Mouse (Mus musculus) MEL (cell line): ENCODE results near the gene Urgcp.

Experiments
- CTCF ChIP-seq, 3 experiments: IDR thresholded peaks in 2 of 3; conservative IDR thresholded peaks in 1 of 3; 2 replicates each; pipeline ENCODE4 v1.5.1; 2011 to 2012; ENCODE audit warnings: low read length in 3 of 3, low read depth in 2 of 3, mild to moderate bottlenecking in 2 of 3, improper control_type of control experiment in 1 of 3, inconsistent platforms in 1 of 3, mixed read lengths in 1 of 3, moderate library complexity in 1 of 3; ENCODE audit not compliant: control insufficient read depth in 1 of 3, insufficient read depth in 1 of 3, poor library complexity in 1 of 3, severe bottlenecking in 1 of 3
- E2F4 ChIP-seq: IDR thresholded peaks from 2 replicates; pipeline ENCODE4 v1.6.1; 2011; ENCODE audit warnings: low read depth, low read length, improper control_type of control experiment, borderline replicate concordance
- EP300 ChIP-seq, 2 experiments: IDR thresholded peaks; 2 replicates each; pipeline ENCODE4 v1.6.1; 2011; ENCODE audit warnings: improper control_type of control experiment in 2 of 2, low read length in 2 of 2, low read depth in 1 of 2, mild to moderate bottlenecking in 1 of 2
- ETS1 ChIP-seq: IDR thresholded peaks from 2 replicates; pipeline ENCODE4 v1.6.1; 2012; ENCODE audit warnings: low read depth, mild to moderate bottlenecking, inconsistent platforms, low read length, improper control_type of control experiment, moderate library complexity
- GABPA ChIP-seq: IDR thresholded peaks from 2 replicates; pipeline ENCODE4 v1.6.1; 2012; ENCODE audit warnings: low read depth, mild to moderate bottlenecking, inconsistent platforms, low read length, improper control_type of control experiment, moderate library complexity
- GATA1 ChIP-seq: IDR thresholded peaks from 2 replicates; pipeline ENCODE4 v1.6.1; 2011; ENCODE audit warnings: low read depth, low read length, improper control_type of control experiment
- KAT2A ChIP-seq: conservative IDR thresholded peaks from 2 replicates; pipeline ENCODE4 v1.6.1; 2012; ENCODE audit warnings: low read depth, low read length, improper control_type of control experiment, inconsistent platforms
- MEF2A ChIP-seq: IDR thresholded peaks from 2 replicates; pipeline ENCODE4 v1.6.1; 2014; ENCODE audit warnings: low read depth, mild to moderate bottlenecking, inconsistent platforms, low read length, improper control_type of control experiment; ENCODE audit not compliant: poor library complexity, insufficient replicate concordance, severe bottlenecking; ENCODE audit errors: extremely low read depth
- POLR2A ChIP-seq, 2 experiments: IDR thresholded peaks; 2 replicates each; pipeline ENCODE4 v1.6.1; 2011 to 2012; ENCODE audit warnings: low read length in 2 of 2, mild to moderate bottlenecking in 2 of 2, control low read depth in 1 of 2, improper control_type of control experiment in 1 of 2, low read depth in 1 of 2, moderate library complexity in 1 of 2; ENCODE audit not compliant: control insufficient read depth in 1 of 2, insufficient read depth in 1 of 2, poor library complexity in 1 of 2
- POLR2AphosphoS5 ChIP-seq: IDR thresholded peaks from 2 replicates; pipeline ENCODE4 v1.6.1; 2012; ENCODE audit warnings: low read depth, borderline replicate concordance, mild to moderate bottlenecking, inconsistent platforms, low read length, moderate library complexity, mixed read lengths
- TBP ChIP-seq: IDR thresholded peaks from 2 replicates; pipeline ENCODE4 v1.8.0; 2011; ENCODE audit warnings: low read depth, low read length, improper control_type of control experiment
- TCF12 ChIP-seq: IDR thresholded peaks from 2 replicates; pipeline ENCODE4 v1.6.1; 2014; ENCODE audit warnings: low read depth, mild to moderate bottlenecking, inconsistent platforms, low read length, improper control_type of control experiment, moderate library complexity
- ZC3H11A ChIP-seq: IDR thresholded peaks from 2 replicates; pipeline ENCODE4 v1.6.1; 2012; ENCODE audit warnings: low read depth, mild to moderate bottlenecking, inconsistent platforms, low read length, improper control_type of control experiment
- ZKSCAN1 ChIP-seq: IDR thresholded peaks from 2 replicates; pipeline ENCODE4 v1.6.1; 2012; ENCODE audit warnings: low read depth, mild to moderate bottlenecking, inconsistent platforms, low read length, improper control_type of control experiment, moderate library complexity

- TF ChIP-seq TCF12 (no peak), POLR2A (IDR thresholded peaks at IDR 0.05; ENCODE audit: control insufficient read depth in 1 of 2, insufficient read depth in 1 of 2, low read depth in 1 of 2, low read length in 2 of 2, poor library complexity in 1 of 2) (no peak), ZKSCAN1 (no peak), TBP (no peak), KAT2A (no peak), ZC3H11A (no peak), CTCF (IDR thresholded peaks at IDR 0.05 in 2 of 3, conservative IDR thresholded peaks at IDR 0.05 in 1 of 3; ENCODE audit: control insufficient read depth in 1 of 3, insufficient read depth in 1 of 3, low read depth in 2 of 3, low read length in 3 of 3, poor library complexity in 1 of 3, severe bottlenecking in 1 of 3) (no peak), EP300 (IDR thresholded peaks at IDR 0.05; ENCODE audit: low read depth in 1 of 2, low read length in 2 of 2) (peak; percentile 7 to 31; a peak in 1 of 4 replicates), MEF2A (no peak), E2F4 (no peak), GATA1 (no peak), GABPA (no peak), ETS1 (no peak), POLR2AphosphoS5 (no peak)
These were observed 17.9 kb upstream of the Urgcp start for GRCm38 (mm10) chr11:5780035-5780499.
